ENCODE assay signal across 13 mouse cellular contexts in the genomic region with DNA sequence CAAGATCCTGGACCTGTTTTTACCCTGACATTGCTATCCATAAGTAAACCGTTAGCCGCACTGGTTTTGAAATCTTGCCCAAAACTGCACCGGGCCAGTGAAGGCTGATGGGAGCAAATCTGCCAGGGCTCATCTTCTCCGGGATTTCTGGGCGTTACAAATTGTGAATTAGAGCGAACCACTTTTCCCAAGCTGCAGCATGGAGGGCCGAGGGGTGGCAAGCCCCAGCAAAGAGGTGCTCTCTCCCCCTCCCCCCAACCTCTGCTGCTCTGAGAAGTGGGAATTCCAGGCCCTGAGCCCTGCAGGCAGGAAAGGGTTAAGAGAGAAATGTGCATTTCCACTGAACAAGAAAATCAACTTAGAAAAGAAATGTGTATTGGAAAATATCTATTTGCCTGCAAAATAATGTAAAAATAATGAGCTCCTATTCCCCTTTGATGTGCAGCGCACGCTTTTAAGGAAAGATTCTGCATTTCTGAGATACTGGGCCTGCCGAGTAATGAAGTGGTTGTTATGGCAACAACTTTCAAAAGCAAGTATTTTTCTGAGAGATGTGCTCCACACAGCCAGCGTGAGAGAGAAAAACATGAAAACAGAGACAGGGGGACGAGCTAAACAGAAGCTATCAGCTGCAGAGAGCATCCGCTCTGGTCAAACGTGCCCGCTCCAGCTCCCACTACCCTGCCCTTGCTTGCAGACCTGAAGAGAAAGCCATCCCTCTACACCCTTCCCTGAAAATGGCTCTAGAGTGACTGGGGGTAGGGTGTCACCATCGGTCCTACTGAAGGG. TPM values are rescaled to one million over a fixed set of nuclear protein-coding genes. Genes with fewer than 3 reads are reported as not detected.
DNase-seq lines count a peak whose midpoint lies in the region; ATAC-seq and TF ChIP-seq lines count a peak whose summit lies in the region.
"Had no signal": no experiment of that assay in that cellular context is flagged by ENCODE, and none has a peak within 500 bp of the region (broad histone marks: within the 10 kb centered on the region; RNA-seq: fewer than 3 reads in every experiment).

No protein-coding gene starts in this region.

- DNase-seq in lung, embryonic 14.5 days, result peak; percentile 30
- no peak for DNase-seq in lung, postnatal 0 days (ENCODE audit: low spot score)
- DNase-seq in forebrain, embryonic 10.5 days (ENCODE audit: extremely low spot score, low spot score), result no peak
- peak; percentile 62 for DNase-seq in retina, embryonic 14.5 days (ENCODE audit: low spot score)
- no peak for DNase-seq in kidney, adult 9 months
- no peak for DNase-seq in heart, postnatal 14 days
- DNase-seq: cerebellum, adult 11 months; lung, adult 2 months; thymus, postnatal 25 days had no signal

- H3K4me3 ChIP-seq in lung, embryonic 14.5 days (ENCODE audit: low read depth, low read length), result no peak overlapping the region
- no peak overlapping the region for H3K4me3 ChIP-seq in lung, postnatal 0 days (ENCODE audit: low read depth, low read length)
- peak overlapping the region; percentile 10; the same call in 1 of the 2 replicates for H3K4me3 ChIP-seq in forebrain, embryonic 10.5 days
- no peak overlapping the region for H3K4me3 ChIP-seq in hindbrain, embryonic 16.5 days (ENCODE audit: low read length)
- H3K4me3 ChIP-seq: myocyte had no signal

- H3K27me3 ChIP-seq in lung, embryonic 14.5 days (ENCODE audit: insufficient read depth, low read length), result no peaks in the 10 kb centered on the region
- no peaks in the 10 kb centered on the region for H3K27me3 ChIP-seq in lung, postnatal 0 days (replicated peaks; ENCODE audit: insufficient read depth, low read length)
- H3K27me3 ChIP-seq in forebrain, embryonic 10.5 days (ENCODE audit: poor library complexity, severe bottlenecking), result no peaks in the 10 kb centered on the region
- H3K27me3 ChIP-seq in hindbrain, embryonic 16.5 days (replicated peaks; ENCODE audit: control insufficient read depth, insufficient read depth, low read length), result no peaks in the 10 kb centered on the region

- no peaks in the 10 kb centered on the region for H3K4me1 ChIP-seq in lung, embryonic 14.5 days (ENCODE audit: insufficient read depth)
- H3K4me1 ChIP-seq in lung, postnatal 0 days (ENCODE audit: insufficient read depth, low read depth, low read length), result no peaks in the 10 kb centered on the region
- peaks cover 42% of the 10 kb centered on the region for H3K4me1 ChIP-seq in forebrain, embryonic 10.5 days
- H3K4me1 ChIP-seq in hindbrain, embryonic 16.5 days (ENCODE audit: control insufficient read depth, insufficient read depth, low read depth, low read length), result peaks cover 15% of the 10 kb centered on the region

- H3K27ac ChIP-seq in lung, embryonic 14.5 days (ENCODE audit: low read depth), result no peak overlapping the region
- no peak overlapping the region for H3K27ac ChIP-seq in lung, postnatal 0 days (ENCODE audit: low read length)
- H3K27ac ChIP-seq in forebrain, embryonic 10.5 days, result peak overlapping the region; percentile 82
- peak overlapping the region; percentile 81 for H3K27ac ChIP-seq in hindbrain, embryonic 16.5 days (ENCODE audit: low read depth, low read length)

- no peak overlapping the region for H3K9ac ChIP-seq in lung, embryonic 14.5 days
- no peak overlapping the region for H3K9ac ChIP-seq in lung, postnatal 0 days (replicated peaks; ENCODE audit: low read depth)
- H3K9ac ChIP-seq in hindbrain, embryonic 16.5 days (ENCODE audit: low read depth, low read length), result no peak overlapping the region

- no peaks in the 10 kb centered on the region for H3K9me3 ChIP-seq in lung, embryonic 14.5 days (ENCODE audit: low read depth, low read length)
- H3K9me3 ChIP-seq in lung, postnatal 0 days (ENCODE audit: low read length), result no peaks in the 10 kb centered on the region
- H3K9me3 ChIP-seq in forebrain, embryonic 10.5 days, result peaks cover 2% of the 10 kb centered on the region; the same call in 1 of the 2 replicates
- no peaks in the 10 kb centered on the region for H3K9me3 ChIP-seq in hindbrain, embryonic 16.5 days (ENCODE audit: control insufficient read depth, low read length)

- no peak for TF ChIP-seq EP300 in lung, postnatal 0 days (IDR thresholded peaks at IDR 0.05)

- WGBS in lung, embryonic 14.5 days, result 39% methylated on average over 16 of the region's 16 CpGs
- WGBS in lung, postnatal 0 days, result 52% methylated on average over 16 of the region's 16 CpGs
- WGBS in forebrain, embryonic 10.5 days, result 60% methylated on average over 16 of the region's 16 CpGs
- 15% methylated on average over 16 of the region's 16 CpGs for WGBS in hindbrain, embryonic 16.5 days

- ATAC-seq in lung, embryonic 14.5 days (ENCODE audit: insufficient read depth), result no peak
- no peak for ATAC-seq in lung, postnatal 0 days
- ATAC-seq in hindbrain, embryonic 16.5 days, result peak; percentile 70

- intact Hi-C loops in heart, postnatal 14 days (cut with DNase I), result no loop called here

- H3K4me2 ChIP-seq in lung, embryonic 14.5 days, result no peak overlapping the region
- no peak overlapping the region for H3K4me2 ChIP-seq in lung, postnatal 0 days (replicated peaks; ENCODE audit: low read depth, low read length)
- peak overlapping the region; percentile 6; the same call in 1 of the 2 replicates for H3K4me2 ChIP-seq in hindbrain, embryonic 16.5 days (ENCODE audit: low read length)

- no peak for TF ChIP-seq CTCF in lung, embryonic 14.5 days (IDR thresholded peaks at IDR 0.05; ENCODE audit: low read depth)
- no peak for TF ChIP-seq CTCF in lung, postnatal 0 days (IDR thresholded peaks at IDR 0.05)

- no peaks in the 10 kb centered on the region for H3K36me3 ChIP-seq in lung, embryonic 14.5 days (ENCODE audit: insufficient read depth)
- H3K36me3 ChIP-seq in lung, postnatal 0 days (ENCODE audit: insufficient read depth, low read length), result no peaks in the 10 kb centered on the region
- H3K36me3 ChIP-seq in forebrain, embryonic 10.5 days (replicated peaks), result no peaks in the 10 kb centered on the region
- no peaks in the 10 kb centered on the region for H3K36me3 ChIP-seq in hindbrain, embryonic 16.5 days (ENCODE audit: control insufficient read depth, insufficient read depth, low read length)

RNA-seq across cellular contexts. Expression of gene Gtsf1l, which starts 24.0 kb away (rescaled TPM):
- not detected in 2 replicates for polyA plus RNA-seq in lung, embryonic 14.5 days (2014; fragmentation: Nextera tagmentation; extraction: Ambion mirVana)
- polyA plus RNA-seq in lung, postnatal 0 days (2015; fragmentation: Nextera tagmentation; extraction: Ambion mirVana), result 0.35 TPM in 2 replicates
- not detected in 2 replicates for polyA plus RNA-seq in forebrain, embryonic 10.5 days (2016; fragmentation: Nextera tagmentation; extraction: Ambion mirVana)
- polyA plus RNA-seq in hindbrain, embryonic 16.5 days (2015; fragmentation: Nextera tagmentation; extraction: Ambion mirVana), result 0.40 TPM in 1 of 2 replicates, not detected in the other
- total RNA-seq in heart, postnatal 14 days (2021), result not detected
- total RNA-seq: layer of hippocampus, postnatal 14 days had no signal
- polyA plus RNA-seq: lung, adult 2 months; myocyte; spleen, adult 2 months had no signal

RNA-seq across cellular contexts. Expression of gene Mybl2, which starts 57.1 kb away (rescaled TPM):
- 33.4 and 39.5 TPM in 2 replicates for polyA plus RNA-seq in lung, embryonic 14.5 days (2014; fragmentation: Nextera tagmentation; extraction: Ambion mirVana)
- 1.5 and 1.8 TPM in 2 replicates for polyA plus RNA-seq in lung, postnatal 0 days (2015; fragmentation: Nextera tagmentation; extraction: Ambion mirVana)
- polyA plus RNA-seq in forebrain, embryonic 10.5 days (2016; fragmentation: Nextera tagmentation; extraction: Ambion mirVana), result 63.7 and 65.1 TPM in 2 replicates
- 3.8 and 5.9 TPM in 2 replicates for polyA plus RNA-seq in hindbrain, embryonic 16.5 days (2015; fragmentation: Nextera tagmentation; extraction: Ambion mirVana)
- total RNA-seq in heart, postnatal 14 days (2021), result 1 to 10 TPM; 1.7 to 2.3 TPM

Comparison
In these comparisons a context has a peak if more than half of its experiments do, and no peak if none do; other contexts are left out.
1. DNase-seq: peak in lung, embryonic 14.5 days (single experiment) and retina, embryonic 14.5 days (single experiment); none in lung, postnatal 0 days (single experiment), forebrain, embryonic 10.5 days (single experiment), kidney, adult 9 months (single experiment) and heart, postnatal 14 days (0 of 2).
2. H3K27ac ChIP-seq: peak in forebrain, embryonic 10.5 days (single experiment) and hindbrain, embryonic 16.5 days (single experiment); none in lung, embryonic 14.5 days (single experiment) and lung, postnatal 0 days (single experiment).